Mouse (Mus musculus): ENCODE measurements around the gene Wfdc5. TPM values are rescaled to one million over a fixed set of nuclear protein-coding genes. Genes with fewer than 3 reads are reported as not detected.

Wfdc5 gene
- total and polyA plus RNA-seq, 3 experiments, result not detected

- Histone ChIP-seq H3K9ac (ENCODE audit: insufficient read depth, low read depth) (no peak within 1 kb of the TSS), H3K4me3 (replicated peaks in 1 of 3; ENCODE audit: low read depth in 2 of 3, low read length in 2 of 3, poor library complexity in 1 of 3) (no peak within 1 kb of the TSS), H3K4me1 (ENCODE audit: control insufficient read depth in 1 of 2, insufficient read depth in 2 of 2) (peaks cover 11 to 18% of the 10 kb centered on the region in 2 experiments), H3K36me3 (replicated peaks in 1 of 2; ENCODE audit: control insufficient read depth in 1 of 2, insufficient read depth in 1 of 2, low read length in 1 of 2) (peaks cover 0 to under 1% of the 10 kb centered on the region in 2 experiments), H3K4me2 (ENCODE audit: insufficient read depth, low read depth, poor library complexity, severe bottlenecking) (no peak within 1 kb of the TSS), H3K79me2 (replicated peaks; ENCODE audit: control insufficient read depth, extremely low read depth, insufficient read depth, poor library complexity, severe bottlenecking) (no peaks in the 10 kb centered on the region), H3K27ac (ENCODE audit: insufficient read depth, low read depth) (no peak within 1 kb of the TSS), H3K27me3 (replicated peaks) (no peaks in the 10 kb centered on the region), H3K9me3 (replicated peaks; ENCODE audit: low read length) (peaks cover 9% of the 10 kb centered on the region)
- dilution Hi-C loops (cut with MboI; ENCODE audit: extremely low pct_ligation_motif_present, extremely low pct_unique_long_range_greater_than_20kb, low sequenced_read_pairs), result no loop called here
- in situ Hi-C loops (cut with MboI; ENCODE audit: low pct_ligation_motif_present, low pct_unique_long_range_greater_than_20kb, low sequenced_read_pairs), result no loop called here
- TF ChIP-seq IRF4 (IDR thresholded peaks at IDR 0.05; ENCODE audit: low read depth, low read length) (no peak), PAX5 (IDR thresholded peaks at IDR 0.05; ENCODE audit: low read length) (no peak), HCFC1 (IDR thresholded peaks at IDR 0.05; ENCODE audit: low read depth, low read length) (no peak), EP300 (IDR thresholded peaks at IDR 0.05; ENCODE audit: low read length) (no peak), MAZ (IDR thresholded peaks at IDR 0.05; ENCODE audit: low read depth, low read length) (no peak), BHLHE40 (IDR thresholded peaks at IDR 0.05; ENCODE audit: low read depth, low read length) (no peak), ZMIZ1 (IDR thresholded peaks at IDR 0.05; ENCODE audit: low read depth, low read length) (no peak), SMC3 (IDR thresholded peaks at IDR 0.05; ENCODE audit: low read depth, low read length) (no peak)
- no peak for DNase-seq (ENCODE audit: extremely low read depth)
Observed at GRCm38 (mm10) chr2:164190576-164190975, 8.0 kb upstream of the Wfdc5 start, which contains the start of gene Wfdc12. Wfdc12 (minus strand) TSS chr2:164190608.

DNA sequence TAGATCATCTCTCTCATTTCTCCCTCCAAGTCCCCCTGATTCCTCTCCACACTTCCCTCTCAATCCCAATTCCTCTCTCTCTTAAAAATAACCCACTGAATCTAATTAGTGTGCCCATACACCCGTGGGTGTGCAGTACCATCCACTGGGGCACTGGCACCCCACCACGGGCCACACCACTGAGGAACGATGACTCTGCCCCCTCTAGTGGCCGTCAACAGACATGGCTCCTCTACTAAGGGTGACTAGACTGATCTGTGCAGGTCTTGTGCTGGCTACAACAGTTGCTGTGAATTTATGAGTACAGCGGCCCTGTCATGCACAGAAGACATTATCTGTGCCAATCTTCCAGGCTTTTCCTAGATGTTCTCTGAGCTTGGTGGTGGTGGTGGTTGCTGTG, 6.2 kb upstream of the Wfdc5 start:
- H3K4me2 ChIP-seq (ENCODE audit: insufficient read depth, low read depth, poor library complexity, severe bottlenecking), result no peak overlapping the region
- H3K4me1 ChIP-seq (ENCODE audit: control insufficient read depth in 1 of 2, insufficient read depth in 2 of 2), result peaks cover 6 to 14% of the 10 kb centered on the region in 2 experiments
- H3K4me3 ChIP-seq (replicated peaks in 1 of 3; ENCODE audit: low read depth in 2 of 3, low read length in 2 of 3, poor library complexity in 1 of 3), result no peak overlapping the region
- H3K36me3 ChIP-seq (replicated peaks in 1 of 2; ENCODE audit: control insufficient read depth in 1 of 2, insufficient read depth in 1 of 2, low read length in 1 of 2), result peaks cover 0 to 2% of the 10 kb centered on the region in 2 experiments
- DNase-seq (ENCODE audit: extremely low read depth), result peak; percentile 38
- H3K79me2 ChIP-seq (replicated peaks; ENCODE audit: control insufficient read depth, extremely low read depth, insufficient read depth, poor library complexity, severe bottlenecking), result no peaks in the 10 kb centered on the region
- no peaks in the 10 kb centered on the region for H3K27me3 ChIP-seq (replicated peaks)
- in situ Hi-C loops (cut with MboI; ENCODE audit: low pct_ligation_motif_present, low pct_unique_long_range_greater_than_20kb, low sequenced_read_pairs), result no loop called here
- H3K9ac ChIP-seq (ENCODE audit: insufficient read depth, low read depth), result no peak overlapping the region
- peaks cover 9% of the 10 kb centered on the region for H3K9me3 ChIP-seq (replicated peaks; ENCODE audit: low read length)
- dilution Hi-C loops (cut with MboI; ENCODE audit: extremely low pct_ligation_motif_present, extremely low pct_unique_long_range_greater_than_20kb, low sequenced_read_pairs), result no loop called here
- TF ChIP-seq TCF12 (IDR thresholded peaks at IDR 0.05; ENCODE audit: low read depth, low read length), result no peak
- no peak for TF ChIP-seq PAX5 (IDR thresholded peaks at IDR 0.05; ENCODE audit: low read length)
- TF ChIP-seq MAZ (IDR thresholded peaks at IDR 0.05; ENCODE audit: low read depth, low read length), result no peak
- no peak for TF ChIP-seq IRF4 (IDR thresholded peaks at IDR 0.05; ENCODE audit: low read depth, low read length)
- no peak for TF ChIP-seq MEF2A (IDR thresholded peaks at IDR 0.05; ENCODE audit: borderline replicate concordance, low read depth, low read length)
- no peak for TF ChIP-seq POLR2AphosphoS2 (IDR thresholded peaks at IDR 0.05; ENCODE audit: low read depth, low read length)
- TF ChIP-seq MXI1 (IDR thresholded peaks at IDR 0.05; ENCODE audit: low read depth, low read length), result no peak
- TF ChIP-seq SMC3 (IDR thresholded peaks at IDR 0.05; ENCODE audit: low read depth, low read length), result peak; percentile 75
- peak; percentile 38 to 73; a peak in 3 of 4 replicates for TF ChIP-seq CTCF (conservative IDR thresholded peaks at IDR 0.05 in 1 of 2, IDR thresholded peaks at IDR 0.05 in 1 of 2; ENCODE audit: low read depth in 2 of 2, low read length in 2 of 2)
- TF ChIP-seq HCFC1 (IDR thresholded peaks at IDR 0.05; ENCODE audit: low read depth, low read length), result no peak
- TF ChIP-seq TBP (conservative IDR thresholded peaks at IDR 0.05; ENCODE audit: low read depth, low read length), result no peak
- no peak for TF ChIP-seq SIN3A (IDR thresholded peaks at IDR 0.05; ENCODE audit: low read length)
- no peak for TF ChIP-seq ZMIZ1 (IDR thresholded peaks at IDR 0.05; ENCODE audit: low read depth, low read length)
- no peak for TF ChIP-seq NRF1 (IDR thresholded peaks at IDR 0.05; ENCODE audit: low read depth, low read length)
- no peak for TF ChIP-seq ZKSCAN1 (IDR thresholded peaks at IDR 0.05; ENCODE audit: borderline replicate concordance, low read depth, low read length)
- peak; percentile 54 for TF ChIP-seq RAD21 (IDR thresholded peaks at IDR 0.05; ENCODE audit: low read depth, low read length)
- no peak for TF ChIP-seq JUN (IDR thresholded peaks at IDR 0.05; ENCODE audit: insufficient read depth, low read depth, low read length)
- TF ChIP-seq CHD2 (IDR thresholded peaks at IDR 0.05; ENCODE audit: low read length), result no peak
- TF ChIP-seq NELFE (IDR thresholded peaks at IDR 0.05; ENCODE audit: low read depth, low read length), result no peak
- TF ChIP-seq USF2 (conservative IDR thresholded peaks at IDR 0.05; ENCODE audit: low read depth, low read length), result no peak
- TF ChIP-seq GABPA (IDR thresholded peaks at IDR 0.05; ENCODE audit: insufficient replicate concordance, low read depth, low read length), result no peak
- TF ChIP-seq RCOR1 (conservative IDR thresholded peaks at IDR 0.05; ENCODE audit: low read depth, low read length), result no peak
- no peak overlapping the region for H3K27ac ChIP-seq (ENCODE audit: insufficient read depth, low read depth)

All from CH12.LX (cell line).